Mouse (Mus musculus): ENCODE data around the gene Pold3.

The Pold3 gene

GRCm38 (mm10) chr7:100034815-100035463, 86.4 kb downstream of the Pold3 start:
- in situ Hi-C loops (cut with MboI; ENCODE audit: unreplicated experiment in 2 of 2) = no loop called here

- in situ Hi-C loops (cut with MboI; ENCODE audit: unreplicated experiment in 2 of 2) = no loop called here
Observed at GRCm38 (mm10) chr7:100033672-100034071, 87.7 kb downstream of the Pold3 start.

Data from v-Abl transformed pro-B cells (cell line).